Mouse (Mus musculus): ENCODE results near the gene Efcab9. TPM values are rescaled to one million over a fixed set of nuclear protein-coding genes. Genes with fewer than 3 reads are reported as not detected.
"Not testable (repeated sequence)": the region's sequence is repeated elsewhere in the genome, so short reads cannot be mapped to it uniquely, and the experiment has no call there.

The Efcab9 gene
- total RNA-seq, 1 experiment from 2014 or later = not detected

- ATAC-seq (replicated peaks; ENCODE audit: low read depth, poor library complexity, severe bottlenecking) = no peak
Measured at GRCm38 (mm10) chr11:32540463-32540862, 8.6 kb upstream of the Efcab9 start.

GRCm38 (mm10) chr11:32539717-32540116 lies 7.8 kb upstream of the Efcab9 start:
- ATAC-seq (replicated peaks; ENCODE audit: low read depth, poor library complexity, severe bottlenecking) = no peak

GRCm38 (mm10) chr11:32538846-32539245 lies 7.0 kb upstream of the Efcab9 start:
- 0 out of 2 replicates have a peak, but pooled peaks have one; percentile 2 for ATAC-seq (replicated peaks; ENCODE audit: low read depth, poor library complexity, severe bottlenecking)

GRCm38 (mm10) chr11:32538435-32538834 lies 6.6 kb upstream of the Efcab9 start:
- ATAC-seq (replicated peaks; ENCODE audit: low read depth, poor library complexity, severe bottlenecking) = no peak

- no peak for ATAC-seq (replicated peaks; ENCODE audit: low read depth, poor library complexity, severe bottlenecking)
Measured at GRCm38 (mm10) chr11:32536954-32537353, 5.1 kb upstream of the Efcab9 start.

- no peak for ATAC-seq (replicated peaks; ENCODE audit: low read depth, poor library complexity, severe bottlenecking)
Measured at GRCm38 (mm10) chr11:32535646-32536045, 3.8 kb upstream of the Efcab9 start.

GRCm38 (mm10) chr11:32534453-32535075 lies 2.7 kb upstream of the Efcab9 start:
- no peak for ATAC-seq (replicated peaks; ENCODE audit: low read depth, poor library complexity, severe bottlenecking)

- ATAC-seq (replicated peaks; ENCODE audit: low read depth, poor library complexity, severe bottlenecking) = peak; percentile 65
Measured at GRCm38 (mm10) chr11:32533482-32534261, 1.8 kb upstream of the Efcab9 start.

GRCm38 (mm10) chr11:32532765-32533481 lies 1.0 kb upstream of the Efcab9 start, which contains the start of gene Stk10:
TSS of gene Stk10 (plus strand) at chr11:32533305.
- ATAC-seq (replicated peaks; ENCODE audit: low read depth, poor library complexity, severe bottlenecking) = peak; percentile 73

- 0 out of 2 replicates have a peak, but pooled peaks have one; percentile 24 for ATAC-seq (replicated peaks; ENCODE audit: low read depth, poor library complexity, severe bottlenecking)
Measured at GRCm38 (mm10) chr11:32530151-32530550, 1.7 kb downstream of the Efcab9 start.

GRCm38 (mm10) chr11:32527006-32527405 lies 4.9 kb downstream of the Efcab9 start:
- no peak for ATAC-seq (replicated peaks; ENCODE audit: low read depth, poor library complexity, severe bottlenecking)

GRCm38 (mm10) chr11:32524122-32524920 lies 7.6 kb downstream of the Efcab9 start:
- ATAC-seq (replicated peaks; ENCODE audit: low read depth, poor library complexity, severe bottlenecking) = no peak

GRCm38 (mm10) chr11:32521246-32521645 lies 10.6 kb downstream of the Efcab9 start:
- ATAC-seq (replicated peaks; ENCODE audit: low read depth, poor library complexity, severe bottlenecking) = no peak

GRCm38 (mm10) chr11:32519354-32519753 lies 12.5 kb downstream of the Efcab9 start:
- ATAC-seq (replicated peaks; ENCODE audit: low read depth, poor library complexity, severe bottlenecking) = no peak

- ATAC-seq (replicated peaks; ENCODE audit: low read depth, poor library complexity, severe bottlenecking) = no peak
Measured at GRCm38 (mm10) chr11:32518770-32519169, 13.1 kb downstream of the Efcab9 start.

GRCm38 (mm10) chr11:32516916-32517712 lies 14.8 kb downstream of the Efcab9 start:
- no peak for ATAC-seq (replicated peaks; ENCODE audit: low read depth, poor library complexity, severe bottlenecking)

- no peak for ATAC-seq (replicated peaks; ENCODE audit: low read depth, poor library complexity, severe bottlenecking)
Measured at GRCm38 (mm10) chr11:32516091-32516490, 15.8 kb downstream of the Efcab9 start.

GRCm38 (mm10) chr11:32514853-32515252 lies 17.0 kb downstream of the Efcab9 start:
- ATAC-seq (replicated peaks; ENCODE audit: low read depth, poor library complexity, severe bottlenecking) = not testable (repeated sequence)

GRCm38 (mm10) chr11:32510930-32511329 lies 21.0 kb downstream of the Efcab9 start:
- ATAC-seq (replicated peaks; ENCODE audit: low read depth, poor library complexity, severe bottlenecking) = no peak
